Mouse (Mus musculus) liver, adult 2 months (tissue): ENCODE measurements around the gene Hspa1b. TPM values are rescaled to one million over a fixed set of nuclear protein-coding genes. Genes with fewer than 3 reads are reported as not detected.

Experiments used
- DNase-seq: peaks from one replicate; pipeline ENCODE4 v3.0.0-alpha.2; 2011; ENCODE audit warnings: low read depth, low spot score; ENCODE audit errors: extremely low read depth
- H3K27ac ChIP-seq: fragments of 200-500 bp; replicated peaks from 2 replicates; pipeline ENCODE4 v1.5.1; 2012; ENCODE audit warnings: low read depth, mild to moderate bottlenecking, control low read depth, inconsistent platforms, low read length; ENCODE audit not compliant: insufficient read depth
- H3K27me3 ChIP-seq: fragments of 200-500 bp; 2 replicates; pipeline ENCODE4 v1.6.1; 2012; ENCODE audit warnings: mild to moderate bottlenecking, moderate library complexity, low read length, inconsistent platforms; ENCODE audit not compliant: control insufficient read depth, insufficient read depth
- H3K36me3 ChIP-seq: fragments of 200-500 bp; 2 replicates; pipeline ENCODE4 v1.6.1; 2012; ENCODE audit warnings: low read length, inconsistent platforms; ENCODE audit not compliant: control insufficient read depth, insufficient read depth
- H3K4me1 ChIP-seq: fragments of 200-500 bp; 2 replicates; pipeline ENCODE4 v1.6.1; 2011; ENCODE audit warnings: low read length; ENCODE audit not compliant: control insufficient read depth, insufficient read depth
- H3K4me3 ChIP-seq: fragments of 200-500 bp; 2 replicates; pipeline ENCODE4 v1.5.1; 2011; ENCODE audit warnings: low read depth, mild to moderate bottlenecking, control low read depth, low read length, moderate library complexity; ENCODE audit not compliant: insufficient read depth
- H3K79me2 ChIP-seq: fragments of 200-500 bp; 2 replicates; pipeline ENCODE4 v1.6.1; 2012; ENCODE audit warnings: inconsistent platforms, mild to moderate bottlenecking, low read length, moderate library complexity; ENCODE audit not compliant: control insufficient read depth, insufficient read depth
- H3K9ac ChIP-seq: fragments of 200-500 bp; 2 replicates; pipeline ENCODE4 v1.6.1; 2012; ENCODE audit warnings: low read depth, mild to moderate bottlenecking, control low read depth, inconsistent platforms, low read length
- CTCF ChIP-seq: fragments of 200-500 bp; IDR thresholded peaks from 2 replicates; pipeline ENCODE4 v1.5.1; 2011; ENCODE audit warnings: low read depth, low read length, control low read depth
- POLR2A ChIP-seq: fragments of 200-500 bp; IDR thresholded peaks from 2 replicates; pipeline ENCODE4 v1.6.1; 2011; ENCODE audit warnings: low read length, control low read depth; ENCODE audit not compliant: insufficient read depth; ENCODE audit errors: extremely low read depth
- WGBS: fragments of 180-500 bp; shearing (Covaris S2); methylation state at CpG from one replicate; pipeline ENCODE4 v1.1.7; 2018; 5-methylcytosine and 5-hydroxymethylcytosine counted together
- polyA plus RNA-seq: library from polyadenylated mRNA; depleted of rRNA; stranded (reverse); fragments of >200 nt; gene quantifications from 2 replicates; pipeline ENCODE4 v1.2.3, GENCODE M21; 2012
- total RNA-seq: library from RNA; depleted of rRNA; stranded (reverse); fragments of >200 nt; gene quantifications from 2 replicates; pipeline ENCODE4 v1.2.3, GENCODE M21; 2014

The Hspa1b gene
- total and polyA plus RNA-seq, 2 experiments = 3.6 to 10.0 TPM

GRCm38 (mm10) chr17:34928841-34929240 lies 30.2 kb downstream of the Hspa1b start:
- H3K79me2 ChIP-seq = peaks cover 7% of the 10 kb centered on the region; the same call in 1 of the 2 replicates

GRCm38 (mm10) chr17:34927306-34928019 lies 31.6 kb downstream of the Hspa1b start:
- Histone ChIP-seq H3K4me1 (peaks cover 6% of the 10 kb centered on the region; the same call in 1 of the 2 replicates), H3K79me2 (peaks cover 7% of the 10 kb centered on the region; the same call in 1 of the 2 replicates), H3K36me3 (no peaks in the 10 kb centered on the region), H3K4me3 (no peak overlapping the region), H3K27me3 (no peaks in the 10 kb centered on the region), H3K9ac (no peak overlapping the region), H3K27ac (no peak overlapping the region)
- TF ChIP-seq POLR2A (no peak), CTCF (no peak)
- WGBS = 92% methylated on average over 18 of the region's 18 CpGs
- no peak for DNase-seq

More at GRCm38 (mm10) chr17:34928841-34929240, 30.2 kb downstream of the Hspa1b start:
- no peaks in the 10 kb centered on the region for H3K36me3 ChIP-seq
- no peak overlapping the region for H3K27ac ChIP-seq
- no peak overlapping the region for H3K9ac ChIP-seq
- DNase-seq = no peak
- 81% methylated on average over 4 of the region's 4 CpGs for WGBS
- H3K27me3 ChIP-seq = no peaks in the 10 kb centered on the region
- no peak overlapping the region for H3K4me3 ChIP-seq
- TF ChIP-seq CTCF = no peak
- TF ChIP-seq POLR2A = no peak
- H3K4me1 ChIP-seq = peaks cover 10% of the 10 kb centered on the region

DNA sequence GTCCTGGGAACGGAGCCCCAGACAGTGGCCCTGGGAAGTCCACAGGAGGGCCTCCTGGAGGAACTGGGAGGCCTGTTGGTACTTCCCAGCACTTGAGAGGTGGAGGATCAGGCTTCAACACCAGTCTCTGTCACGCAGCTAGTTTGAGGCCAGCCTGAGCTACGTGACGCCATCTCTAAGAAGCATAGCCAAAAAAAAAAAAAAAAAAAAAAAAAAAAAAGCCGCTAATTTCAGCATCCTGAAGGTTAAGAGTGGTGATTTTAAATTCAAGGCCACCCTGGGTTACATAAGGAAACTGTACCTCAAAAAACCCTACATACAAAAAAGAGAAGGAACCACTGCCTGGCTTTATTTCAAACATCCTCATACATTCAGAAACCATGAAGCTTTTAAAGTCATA lies 34.8 kb downstream of the Hspa1b start:
- DNase-seq = no peak
- no peak for TF ChIP-seq POLR2A
- no peak for TF ChIP-seq CTCF
- H3K36me3 ChIP-seq = no peaks in the 10 kb centered on the region
- H3K79me2 ChIP-seq = no peaks in the 10 kb centered on the region
- 70% methylated on average over 5 of the region's 5 CpGs for WGBS
- H3K4me3 ChIP-seq = no peak overlapping the region
- H3K27ac ChIP-seq = peak overlapping the region; percentile 31; the same call in 1 of the 2 replicates
- no peak overlapping the region for H3K9ac ChIP-seq
- no peaks in the 10 kb centered on the region for H3K4me1 ChIP-seq
- H3K27me3 ChIP-seq = no peaks in the 10 kb centered on the region

DNA sequence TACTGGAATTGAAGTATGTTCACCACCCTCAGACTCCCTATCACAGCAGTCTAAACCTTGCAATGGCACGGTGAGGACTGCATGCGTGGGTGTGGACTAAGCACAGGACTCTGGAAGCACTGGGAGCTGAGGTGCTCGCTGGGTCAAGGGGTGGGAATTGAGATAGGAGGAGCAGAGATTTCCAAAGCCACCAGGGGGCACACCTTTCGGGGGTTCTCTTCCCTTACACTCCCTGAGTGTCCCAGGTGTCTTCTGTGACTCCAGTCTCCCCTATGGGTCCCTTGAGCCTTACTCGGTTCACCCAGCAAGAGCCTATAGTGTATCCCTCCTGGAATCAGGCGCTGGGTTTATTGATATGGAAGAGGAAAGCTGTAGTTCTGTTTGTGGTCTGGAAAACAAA lies 36.1 kb downstream of the Hspa1b start:
- no peak for DNase-seq
- WGBS = 47% methylated on average over 6 of the region's 6 CpGs
- Histone ChIP-seq H3K9ac (no peak overlapping the region), H3K27me3 (no peaks in the 10 kb centered on the region), H3K36me3 (no peaks in the 10 kb centered on the region), H3K27ac (no peak overlapping the region), H3K4me1 (no peaks in the 10 kb centered on the region), H3K4me3 (no peak overlapping the region), H3K79me2 (no peaks in the 10 kb centered on the region)
- TF ChIP-seq CTCF (peak; percentile 40), POLR2A (no peak)

DNA sequence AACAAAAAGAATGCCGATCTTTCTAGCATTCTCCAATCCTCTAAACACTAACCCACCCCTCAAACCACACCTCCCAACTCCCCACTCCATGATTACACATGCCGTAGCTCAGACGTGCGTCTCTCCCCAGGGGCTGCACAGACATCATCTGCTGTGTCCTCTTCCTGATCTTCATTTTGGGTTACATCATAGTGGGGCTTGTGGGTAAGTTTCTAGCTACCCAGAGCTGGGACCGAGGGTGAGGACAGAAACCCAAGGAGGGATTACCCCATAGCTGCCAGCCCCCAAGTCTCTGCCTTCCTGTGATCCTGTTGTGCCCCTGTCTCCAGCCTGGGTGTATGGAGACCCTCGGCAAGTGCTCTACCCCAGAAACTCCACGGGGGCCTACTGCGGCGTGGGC lies 41.9 kb downstream of the Hspa1b start:
- Histone ChIP-seq H3K79me2 (no peaks in the 10 kb centered on the region), H3K27ac (no peak overlapping the region), H3K36me3 (peaks cover 6% of the 10 kb centered on the region; the same call in 1 of the 2 replicates), H3K9ac (no peak overlapping the region), H3K27me3 (no peaks in the 10 kb centered on the region), H3K4me3 (no peak overlapping the region), H3K4me1 (no peaks in the 10 kb centered on the region)
- no peak for DNase-seq
- TF ChIP-seq POLR2A (no peak), CTCF (no peak)
- 81% methylated on average over 9 of the region's 9 CpGs for WGBS

DNA sequence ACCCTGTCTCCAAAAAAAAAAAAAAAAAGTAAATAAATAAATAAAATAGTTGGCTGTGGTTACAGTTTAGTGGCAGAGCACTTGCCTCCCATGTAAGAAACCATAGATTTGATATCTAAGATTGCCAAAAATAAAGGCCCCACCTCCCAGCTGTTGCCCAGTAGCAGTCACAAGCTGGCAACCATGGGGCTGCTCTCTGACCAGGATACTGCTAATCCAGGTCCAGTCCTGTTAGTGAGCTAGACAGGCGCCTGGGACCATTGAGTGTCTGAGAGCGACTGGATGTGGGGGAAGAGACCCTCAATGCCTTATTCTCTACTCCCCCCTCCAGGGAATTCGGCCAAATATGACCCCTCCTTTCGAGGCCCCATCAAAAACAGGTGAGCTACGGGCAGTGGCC lies 42.7 kb downstream of the Hspa1b start:
- Histone ChIP-seq H3K4me1 (no peaks in the 10 kb centered on the region), H3K4me3 (no peak overlapping the region), H3K27ac (no peak overlapping the region), H3K9ac (no peak overlapping the region), H3K36me3 (peaks cover 6% of the 10 kb centered on the region; the same call in 1 of the 2 replicates), H3K79me2 (no peaks in the 10 kb centered on the region), H3K27me3 (no peaks in the 10 kb centered on the region)
- TF ChIP-seq CTCF = no peak
- no peak for TF ChIP-seq POLR2A
- 92% methylated on average over 5 of the region's 5 CpGs for WGBS
- DNase-seq = no peak
